Mouse (Mus musculus) kidney, embryonic 16.5 days (tissue): ENCODE measurements around the gene Ttc32. TPM values are rescaled to one million over a fixed set of nuclear protein-coding genes. Genes with fewer than 3 reads are reported as not detected.
A peak's percentile ranks its signal among the peaks of the same experiment; 100 is the strongest.

Experiments used
- ATAC-seq: fragments of 200-750 bp; cut with Nextera tagmentation; 2 replicates; pipeline ENCODE4 v1.8.0; 2017; ENCODE audit warnings: moderate TSS enrichment; ENCODE audit not compliant: low FRiP score, low TSS enrichment
- H3K27ac ChIP-seq: fragments of 300-500 bp; sonication (generic); 2 replicates; pipeline ENCODE4 v1.5.1; 2014; ENCODE audit warnings: low read length
- H3K27me3 ChIP-seq: fragments of 300-500 bp; sonication (generic); 2 replicates; pipeline ENCODE4 v1.6.1; 2014; ENCODE audit warnings: low read length, control low read depth, mixed read lengths; ENCODE audit not compliant: insufficient read depth
- H3K36me3 ChIP-seq: fragments of 300-500 bp; sonication (generic); 2 replicates; pipeline ENCODE4 v1.6.1; 2014; ENCODE audit warnings: low read length, control low read depth, mixed read lengths; ENCODE audit not compliant: insufficient read depth
- H3K4me1 ChIP-seq: fragments of 300-500 bp; sonication (generic); 2 replicates; pipeline ENCODE4 v1.6.1; 2014; ENCODE audit warnings: low read length, control low read depth, mixed read lengths; ENCODE audit not compliant: insufficient read depth
- H3K4me2 ChIP-seq: fragments of 300-500 bp; sonication (generic); replicated peaks from 2 replicates; pipeline ENCODE4 v1.6.1; 2014; ENCODE audit warnings: low read depth, low read length
- H3K4me3 ChIP-seq: fragments of 300-500 bp; sonication (generic); 2 replicates; pipeline ENCODE4 v1.5.1; 2014; ENCODE audit warnings: mild to moderate bottlenecking, low read length
- H3K9ac ChIP-seq: fragments of 300-500 bp; sonication (generic); replicated peaks from 2 replicates; pipeline ENCODE4 v1.6.1; 2014; ENCODE audit warnings: low read length
- H3K9me3 ChIP-seq: fragments of 300-500 bp; sonication (generic); 2 replicates; pipeline ENCODE4 v1.6.1; 2016; ENCODE audit warnings: low read length, control low read depth
- WGBS: fragments of 180-500 bp; shearing (Covaris S2); extraction: QIAGEN DNeasy Blood & Tissue Kit; methylation state at CpG from one replicate; pipeline ENCODE4 v1.1.7; 2014; 5-methylcytosine and 5-hydroxymethylcytosine counted together
- polyA plus RNA-seq: library from polyadenylated mRNA; unstranded; fragments of >200 nt; fragmentation: Nextera tagmentation; extraction: Ambion mirVana; gene quantifications from 2 replicates; pipeline ENCODE4 v1.2.1, GENCODE M21; 2015

Ttc32 gene
- polyA plus RNA-seq, 1 experiment from 2014 or later = 25.1 TPM

- H3K36me3 ChIP-seq = no peaks in the 10 kb centered on the region
- peaks cover 5% of the 10 kb centered on the region; the same call in 1 of the 2 replicates for H3K4me1 ChIP-seq
- ATAC-seq = no peak
- no peak overlapping the region for H3K27ac ChIP-seq
- no peak overlapping the region for H3K9ac ChIP-seq
- 30% methylated on average over 11 of the region's 11 CpGs for WGBS
- H3K9me3 ChIP-seq = no peaks in the 10 kb centered on the region
- H3K4me3 ChIP-seq = no peak overlapping the region
- H3K4me2 ChIP-seq = no peak overlapping the region
- H3K27me3 ChIP-seq = no peaks in the 10 kb centered on the region
Observed at GRCm38 (mm10) chr12:9055269-9055668, 25.5 kb downstream of the Ttc32 start.

GRCm38 (mm10) chr12:9059502-9059901, 29.7 kb downstream of the Ttc32 start:
- Histone ChIP-seq H3K4me3 (no peak overlapping the region), H3K36me3 (no peaks in the 10 kb centered on the region), H3K9me3 (no peaks in the 10 kb centered on the region), H3K4me2 (no peak overlapping the region), H3K9ac (no peak overlapping the region), H3K27me3 (no peaks in the 10 kb centered on the region), H3K4me1 (no peaks in the 10 kb centered on the region), H3K27ac (peak overlapping the region; percentile 36; the same call in 1 of the 2 replicates)
- WGBS = 86% methylated on average over 3 of the region's 3 CpGs
- no peak for ATAC-seq

- H3K4me2 ChIP-seq = no peak overlapping the region
- 68% methylated on average over 9 of the region's 9 CpGs for WGBS
- no peaks in the 10 kb centered on the region for H3K9me3 ChIP-seq
- no peak overlapping the region for H3K9ac ChIP-seq
- H3K4me3 ChIP-seq = no peak overlapping the region
- H3K4me1 ChIP-seq = no peaks in the 10 kb centered on the region
- peak; percentile 66; the same call in 1 of the 2 replicates for ATAC-seq
- H3K36me3 ChIP-seq = no peaks in the 10 kb centered on the region
- no peaks in the 10 kb centered on the region for H3K27me3 ChIP-seq
- peak overlapping the region; percentile 31; the same call in 1 of the 2 replicates for H3K27ac ChIP-seq
Observed at GRCm38 (mm10) chr12:9059965-9060364, 30.2 kb downstream of the Ttc32 start.

- Histone ChIP-seq H3K9me3 (no peaks in the 10 kb centered on the region), H3K4me2 (no peak overlapping the region), H3K4me3 (no peak overlapping the region), H3K9ac (no peak overlapping the region), H3K4me1 (no peaks in the 10 kb centered on the region), H3K27ac (no peak overlapping the region), H3K27me3 (no peaks in the 10 kb centered on the region), H3K36me3 (no peaks in the 10 kb centered on the region)
- 81% methylated on average over 6 of the region's 6 CpGs for WGBS
- no peak for ATAC-seq
Observed at GRCm38 (mm10) chr12:9063611-9064010, 33.8 kb downstream of the Ttc32 start.

GRCm38 (mm10) chr12:9071058-9071457, 41.3 kb downstream of the Ttc32 start:
- no peak overlapping the region for H3K4me2 ChIP-seq
- no peak overlapping the region for H3K27ac ChIP-seq
- no peak overlapping the region for H3K9ac ChIP-seq
- WGBS = 80% methylated on average over 1 of the region's 1 CpGs
- H3K4me3 ChIP-seq = no peak overlapping the region
- no peaks in the 10 kb centered on the region for H3K36me3 ChIP-seq
- ATAC-seq = no peak
- H3K4me1 ChIP-seq = no peaks in the 10 kb centered on the region
- H3K9me3 ChIP-seq = no peaks in the 10 kb centered on the region
- H3K27me3 ChIP-seq = no peaks in the 10 kb centered on the region

DNA sequence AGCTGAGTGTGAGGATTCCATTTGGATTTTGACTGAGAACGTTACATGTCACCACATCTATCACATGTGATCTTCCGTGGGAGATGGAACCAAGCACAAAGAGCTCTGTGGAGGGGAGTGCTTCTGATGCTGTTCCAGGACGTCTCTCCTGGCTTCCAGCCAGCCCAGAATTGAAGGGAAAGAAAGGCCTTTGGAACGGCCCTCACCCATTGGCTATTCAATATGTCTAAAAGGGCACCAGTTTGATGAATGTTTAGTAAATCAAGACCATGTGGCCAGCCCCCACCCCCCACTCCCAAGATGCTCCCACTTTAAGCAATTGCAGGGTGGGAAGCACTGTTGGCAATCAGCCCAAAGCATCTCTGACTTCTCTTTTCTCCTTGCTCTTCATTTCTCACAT, 41.7 kb downstream of the Ttc32 start:
- no peak for ATAC-seq
- no peaks in the 10 kb centered on the region for H3K27me3 ChIP-seq
- WGBS = 52% methylated on average over 4 of the region's 4 CpGs

DNA sequence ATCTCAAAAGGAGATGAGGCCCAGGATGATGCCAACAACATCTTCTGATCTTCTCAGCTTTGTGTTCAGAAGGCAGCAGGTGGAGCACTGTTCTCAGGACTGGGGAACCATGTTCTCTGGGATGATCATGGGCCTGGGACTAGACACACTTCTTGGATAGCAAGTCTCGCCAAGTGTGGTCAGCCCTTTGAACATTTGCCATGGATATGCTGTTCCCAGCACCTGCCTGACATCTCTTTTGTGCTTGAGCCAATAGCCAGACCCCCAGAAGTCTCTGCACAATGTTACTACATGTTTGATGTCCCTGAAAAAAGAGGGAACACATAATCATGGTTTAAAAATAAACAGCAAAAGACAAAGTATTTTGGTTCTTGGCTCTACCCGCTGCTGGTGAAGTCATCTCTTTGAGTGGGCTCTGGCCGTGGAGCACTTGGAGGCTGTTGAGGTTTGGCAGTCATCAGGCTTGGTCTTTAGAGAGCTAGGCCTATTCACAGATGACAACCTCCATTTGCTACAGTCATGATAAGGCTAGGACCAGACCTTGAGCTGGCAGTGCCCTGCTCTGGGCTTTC, 47.8 kb downstream of the Ttc32 start:
- ATAC-seq = no peak
- Histone ChIP-seq H3K4me3 (no peak overlapping the region), H3K4me2 (no peak overlapping the region), H3K4me1 (no peaks in the 10 kb centered on the region), H3K27ac (no peak overlapping the region), H3K27me3 (no peaks in the 10 kb centered on the region), H3K9ac (no peak overlapping the region), H3K9me3 (no peaks in the 10 kb centered on the region), H3K36me3 (no peaks in the 10 kb centered on the region)
- WGBS = 86% methylated on average over 3 of the region's 3 CpGs

More for the DNA sequence above, 41.7 kb downstream of the Ttc32 start:
- no peaks in the 10 kb centered on the region for H3K9me3 ChIP-seq
- no peak overlapping the region for H3K4me2 ChIP-seq
- no peak overlapping the region for H3K27ac ChIP-seq
- H3K9ac ChIP-seq = no peak overlapping the region
- no peak overlapping the region for H3K4me3 ChIP-seq
- no peaks in the 10 kb centered on the region for H3K36me3 ChIP-seq
- no peaks in the 10 kb centered on the region for H3K4me1 ChIP-seq

DNA sequence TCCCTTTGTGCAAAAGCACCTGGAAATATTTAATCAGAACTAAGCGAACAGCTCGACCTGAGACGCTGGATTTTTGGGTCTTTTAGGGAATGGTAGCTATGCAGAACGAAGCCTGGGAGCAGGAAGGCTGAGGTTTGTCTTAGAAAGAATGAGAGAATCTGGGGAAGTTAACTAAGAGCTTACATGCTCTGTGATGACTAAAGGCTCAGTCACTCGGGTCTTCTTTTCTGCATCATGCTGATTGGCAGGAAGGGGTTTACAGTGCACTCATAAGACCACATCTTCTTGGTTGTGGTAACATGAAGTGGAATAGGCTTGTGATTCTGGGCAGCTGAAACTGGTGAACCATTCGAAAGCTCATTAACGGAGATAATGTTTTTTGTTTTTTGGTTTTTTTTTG, 60.4 kb downstream of the Ttc32 start:
- Histone ChIP-seq H3K4me3 (no peak overlapping the region), H3K9ac (no peak overlapping the region), H3K9me3 (no peaks in the 10 kb centered on the region), H3K27me3 (no peaks in the 10 kb centered on the region), H3K4me1 (no peaks in the 10 kb centered on the region), H3K4me2 (no peak overlapping the region), H3K27ac (no peak overlapping the region), H3K36me3 (no peaks in the 10 kb centered on the region)
- no peak for ATAC-seq
- WGBS = 68% methylated on average over 7 of the region's 7 CpGs

Other genes starting within 250 kb of the Ttc32 start
- gene Laptm4a, start 108.3 kb upstream of the Ttc32 start, polyA plus RNA-seq = 327 and 343 TPM in 2 replicates
- gene Matn3, start 82.1 kb upstream of the Ttc32 start, polyA plus RNA-seq = 0.53 and 0.57 TPM in 2 replicates
- 21.0 and 22.3 TPM in 2 replicates for gene Wdr35, start 56.1 kb upstream of the Ttc32 start, polyA plus RNA-seq